Mouse (Mus musculus) G1E (cell line): ENCODE measurements around the gene Prrt3. TPM values are rescaled to one million over a fixed set of nuclear protein-coding genes. Genes with fewer than 3 reads are reported as not detected.

Experiments
- ATAC-seq: 2 replicates; pipeline ENCODE4 v1.8.0; 2016; ENCODE audit warnings: mild to moderate bottlenecking; ENCODE audit not compliant: insufficient number of reproducible peaks, poor library complexity, low FRiP score, severe bottlenecking; ENCODE audit errors: extremely low read depth
- DNase-seq: peaks from one replicate; pipeline ENCODE4 v3.0.0; 2012; ENCODE audit warnings: low spot score
- H3K27me3 ChIP-seq: 2 replicates; pipeline ENCODE4 v1.6.1; 2012; ENCODE audit warnings: mild to moderate bottlenecking, low read length, inconsistent platforms; ENCODE audit not compliant: insufficient read depth
- H3K36me3 ChIP-seq: replicated peaks from 2 replicates; pipeline ENCODE3; 2012; ENCODE audit warnings: mild to moderate bottlenecking, inconsistent platforms
- H3K4me1 ChIP-seq: 2 replicates; pipeline ENCODE4 v1.6.1; 2012; ENCODE audit warnings: low read depth, low read length, inconsistent platforms, mixed read lengths; ENCODE audit not compliant: insufficient read depth
- H3K4me3 ChIP-seq: 2 replicates; pipeline ENCODE4 v1.5.1; 2012; ENCODE audit warnings: low read depth, mild to moderate bottlenecking, inconsistent platforms, low read length, moderate library complexity, mixed read lengths
- H3K9me3 ChIP-seq: replicated peaks from 2 replicates; pipeline ENCODE4 v1.6.1; 2012; ENCODE audit warnings: inconsistent platforms
- CTCF ChIP-seq: IDR thresholded peaks from 2 replicates; pipeline ENCODE4 v1.5.1; 2012; ENCODE audit warnings: low read depth, low read length, inconsistent platforms, mixed read lengths
- GATA1 ChIP-seq: IDR thresholded peaks from 2 replicates; pipeline ENCODE4 v1.6.1; 2012; ENCODE audit warnings: borderline replicate concordance, low read length, inconsistent platforms, mixed read lengths
- GATA2 ChIP-seq: IDR thresholded peaks from 2 replicates; pipeline ENCODE4 v1.6.1; 2012; ENCODE audit warnings: low read depth, low read length, inconsistent platforms, borderline replicate concordance
- POLR2AphosphoS5 ChIP-seq: IDR thresholded peaks from 2 replicates; pipeline ENCODE4 v1.6.1; 2012; ENCODE audit warnings: low read depth, low read length, inconsistent platforms; ENCODE audit not compliant: insufficient replicate concordance
- TAL1 ChIP-seq: conservative IDR thresholded peaks from 2 replicates; pipeline ENCODE4 v1.6.1; 2012; ENCODE audit warnings: low read depth, low read length, inconsistent platforms, mixed read lengths
- polyA plus RNA-seq: library from polyadenylated mRNA; stranded (reverse); fragments of >175 nt; gene quantifications from 2 replicates; pipeline ENCODE4 v1.2.3, GENCODE M21; 2012
- total RNA-seq, 2 experiments: library from RNA; stranded (forward) in 1 of 2; stranded (reverse) in 1 of 2; fragments of 200-1000 nt in 1 of 2; fragments of >200 nt in 1 of 2; fragmentation: Nextera tagmentation in 1 of 2; gene quantifications; 2 replicates each; pipeline ENCODE4 v1.2.3; 2014 to 2017

Gene Prrt3
- total and polyA plus RNA-seq, 3 experiments: under 0.01 TPM; not detected in 2

GRCm38 (mm10) chr6:113482477-113483099, 19.1 kb downstream of the Prrt3 start:
- peaks cover 49% of the 10 kb centered on the region for H3K4me1 ChIP-seq
- TF ChIP-seq GATA2 (no peak), GATA1 (no peak), CTCF (no peak), TAL1 (no peak), POLR2AphosphoS5 (no peak)

GRCm38 (mm10) chr6:113480555-113481373, 21.0 kb downstream of the Prrt3 start:
- DNase-seq (no peak), ATAC-seq (no peak)
- H3K9me3 ChIP-seq: no peaks in the 10 kb centered on the region
- no peak for TF ChIP-seq TAL1
- TF ChIP-seq CTCF: no peak
- no peak for TF ChIP-seq GATA2
- no peak for TF ChIP-seq POLR2AphosphoS5
- TF ChIP-seq GATA1: no peak
- H3K4me1 ChIP-seq: peaks cover 46% of the 10 kb centered on the region
- peaks cover 8% of the 10 kb centered on the region for H3K36me3 ChIP-seq
- H3K27me3 ChIP-seq: peaks cover 49% of the 10 kb centered on the region
- no peak overlapping the region for H3K4me3 ChIP-seq

More at GRCm38 (mm10) chr6:113482477-113483099, 19.1 kb downstream of the Prrt3 start:
- H3K36me3 ChIP-seq: peaks cover 23% of the 10 kb centered on the region
- DNase-seq: peak; percentile 67
- H3K4me3 ChIP-seq: peak overlapping the region; percentile 82
- no peaks in the 10 kb centered on the region for H3K9me3 ChIP-seq
- ATAC-seq: no peak; the same call in 1 of the 2 replicates
- peaks cover 32% of the 10 kb centered on the region for H3K27me3 ChIP-seq

- DNase-seq: no peak
- ATAC-seq: no peak
- no peak overlapping the region for H3K4me3 ChIP-seq
- peaks cover 34% of the 10 kb centered on the region for H3K4me1 ChIP-seq
- no peaks in the 10 kb centered on the region for H3K9me3 ChIP-seq
- no peaks in the 10 kb centered on the region for H3K36me3 ChIP-seq
- TF ChIP-seq CTCF (no peak), TAL1 (no peak)
- H3K27me3 ChIP-seq: peaks cover 60% of the 10 kb centered on the region
These were observed 22.8 kb downstream of the Prrt3 start for GRCm38 (mm10) chr6:113478906-113479305.

- DNase-seq: no peak
- Histone ChIP-seq H3K9me3 (no peaks in the 10 kb centered on the region), H3K4me1 (peaks cover 25% of the 10 kb centered on the region), H3K27me3 (peaks cover 66% of the 10 kb centered on the region), H3K36me3 (no peaks in the 10 kb centered on the region), H3K4me3 (no peak overlapping the region)
- TF ChIP-seq CTCF: no peak
- no peak for TF ChIP-seq GATA2
- TF ChIP-seq POLR2AphosphoS5: no peak
- TF ChIP-seq TAL1: no peak
- no peak for TF ChIP-seq GATA1
- ATAC-seq: no peak
These were observed 24.4 kb downstream of the Prrt3 start for GRCm38 (mm10) chr6:113477353-113477752.

GRCm38 (mm10) chr6:113473715-113474114, 28.0 kb downstream of the Prrt3 start:
- H3K9me3 ChIP-seq: peaks cover 4% of the 10 kb centered on the region; the same call in 1 of the 2 replicates
- DNase-seq (no peak), ATAC-seq (no peak)
- H3K4me3 ChIP-seq: no peak overlapping the region
- H3K36me3 ChIP-seq: no peaks in the 10 kb centered on the region
- peaks cover 35% of the 10 kb centered on the region for H3K4me1 ChIP-seq
- TF ChIP-seq TAL1 (no peak), POLR2AphosphoS5 (no peak), GATA1 (no peak), GATA2 (no peak), CTCF (no peak)
- peaks cover 77% of the 10 kb centered on the region for H3K27me3 ChIP-seq

- H3K27me3 ChIP-seq: peaks cover 79% of the 10 kb centered on the region
These were observed 28.5 kb downstream of the Prrt3 start for GRCm38 (mm10) chr6:113473246-113473645.

More at GRCm38 (mm10) chr6:113473246-113473645, 28.5 kb downstream of the Prrt3 start:
- peaks cover 36% of the 10 kb centered on the region for H3K4me1 ChIP-seq
- TF ChIP-seq CTCF (no peak), POLR2AphosphoS5 (no peak), GATA1 (no peak), TAL1 (no peak), GATA2 (no peak)
- DNase-seq (no peak), ATAC-seq (no peak)
- H3K36me3 ChIP-seq: no peaks in the 10 kb centered on the region
- H3K9me3 ChIP-seq: peaks cover 4% of the 10 kb centered on the region; the same call in 1 of the 2 replicates
- no peak overlapping the region for H3K4me3 ChIP-seq
